Mouse (Mus musculus): ENCODE measurements around the gene Abcb1b. TPM values are rescaled to one million over a fixed set of nuclear protein-coding genes. Genes with fewer than 3 reads are reported as not detected.

Gene Abcb1b
- polyA plus RNA-seq, 1 experiment from 2014 or later, result 0.44 TPM

GRCm38 (mm10) chr5:8904539-8904938 is 106.6 kb downstream of the Abcb1b start:
- Histone ChIP-seq H3K9me3 (no peaks in the 10 kb centered on the region), H3K27ac (no peak overlapping the region), H3K4me3 (no peak overlapping the region), H3K36me3 (replicated peaks) (no peaks in the 10 kb centered on the region), H3K27me3 (replicated peaks) (no peaks in the 10 kb centered on the region), H3K9ac (no peak overlapping the region), H3K4me1 (no peaks in the 10 kb centered on the region), H3K4me2 (no peak overlapping the region)
- no peak for ATAC-seq (replicated peaks)
- WGBS, result 35% methylated on average over 6 of the region's 6 CpGs

GRCm38 (mm10) chr5:8911567-8912198 is 113.7 kb downstream of the Abcb1b start:
- Histone ChIP-seq H3K27me3 (replicated peaks) (no peaks in the 10 kb centered on the region), H3K4me1 (no peaks in the 10 kb centered on the region), H3K4me2 (no peak overlapping the region), H3K36me3 (replicated peaks) (no peaks in the 10 kb centered on the region), H3K27ac (no peak overlapping the region), H3K9ac (no peak overlapping the region), H3K9me3 (no peaks in the 10 kb centered on the region), H3K4me3 (no peak overlapping the region)
- no peak for ATAC-seq (replicated peaks)
- WGBS, result 83% methylated on average over 8 of the region's 8 CpGs

Other genes with a start within 250 kb of the Abcb1b start
- gene Rundc3b, start 175.2 kb upstream of the Abcb1b start, polyA plus RNA-seq (2015; fragmentation: Nextera tagmentation; extraction: Ambion mirVana), result 48.0 and 48.3 TPM in 2 replicates
- 1.9 TPM in 2 replicates for gene Abcb1a, start 138.1 kb upstream of the Abcb1b start, polyA plus RNA-seq (2015; fragmentation: Nextera tagmentation; extraction: Ambion mirVana)
- 0.29 and 0.46 TPM in 2 replicates for gene Abcb4, start 95.6 kb downstream of the Abcb1b start, polyA plus RNA-seq (2015; fragmentation: Nextera tagmentation; extraction: Ambion mirVana)
- 17.1 and 17.3 TPM in 2 replicates for gene Crot, start 199.2 kb downstream of the Abcb1b start, polyA plus RNA-seq (2015; fragmentation: Nextera tagmentation; extraction: Ambion mirVana)

All from midbrain, embryonic 15.5 days (tissue).